Comparison of ENCODE assay signal across 14 mouse cellular contexts in the genomic region with DNA sequence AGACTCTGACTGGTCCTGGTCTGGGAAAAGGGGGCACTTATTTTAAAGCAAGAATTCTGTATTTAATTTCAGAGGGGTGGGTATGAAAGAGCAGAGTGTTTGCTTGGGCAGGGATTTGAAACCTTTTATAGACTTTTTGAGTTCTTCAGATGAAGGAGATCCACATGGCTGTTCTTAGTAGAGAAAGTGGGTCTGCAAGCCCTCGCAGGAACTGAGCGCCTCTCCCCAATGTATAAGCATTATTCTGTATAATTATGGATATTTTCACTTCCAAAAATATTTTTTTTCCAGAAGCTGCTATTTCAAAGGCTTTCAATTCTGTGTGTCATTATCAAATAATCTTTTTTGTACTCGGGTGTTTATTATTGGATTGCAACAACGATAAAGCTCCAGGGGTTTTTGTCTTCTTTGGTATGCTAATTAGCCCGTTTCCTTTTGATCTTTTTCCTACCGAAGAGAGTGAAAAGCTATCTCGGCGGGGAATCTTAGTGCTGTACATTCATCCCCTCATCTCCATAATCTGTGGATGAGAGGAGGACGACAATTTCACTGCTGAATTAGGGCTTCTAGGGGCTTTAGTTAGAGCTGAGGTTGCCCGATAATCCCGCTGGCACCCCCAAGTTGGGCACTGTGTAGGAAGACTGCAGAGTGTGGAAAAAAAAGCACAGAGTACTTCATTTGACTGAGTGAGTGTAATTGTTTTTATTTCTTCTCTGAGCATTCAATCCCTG.
DNase-seq lines count a peak whose midpoint lies in the region; ATAC-seq lines count a peak whose summit lies in the region.
"Had no signal": no experiment of that assay in that cellular context is flagged by ENCODE, and none has a peak within 500 bp of the region (broad histone marks: within the 10 kb centered on the region; RNA-seq: fewer than 3 reads in every experiment).

No protein-coding gene starts in this region.

- no peaks in the 10 kb centered on the region for H3K36me3 ChIP-seq in neural tube, embryonic 11.5 days (ENCODE audit: control insufficient read depth, insufficient read depth, low read length)
- H3K36me3 ChIP-seq in forebrain, embryonic 13.5 days (ENCODE audit: poor library complexity, severe bottlenecking), result no peaks in the 10 kb centered on the region
- H3K36me3 ChIP-seq in intestine, embryonic 16.5 days (ENCODE audit: control insufficient read depth, insufficient read depth, low read length), result no peaks in the 10 kb centered on the region
- H3K36me3 ChIP-seq: embryonic facial prominence, embryonic 15.5 days had no signal

- H3K27me3 ChIP-seq in neural tube, embryonic 11.5 days (ENCODE audit: control insufficient read depth, insufficient read depth, low read length), result no peaks in the 10 kb centered on the region
- no peaks in the 10 kb centered on the region for H3K27me3 ChIP-seq in forebrain, embryonic 13.5 days
- no peaks in the 10 kb centered on the region for H3K27me3 ChIP-seq in intestine, embryonic 16.5 days (replicated peaks; ENCODE audit: control insufficient read depth, insufficient read depth, low read length)
- H3K27me3 ChIP-seq: embryonic facial prominence, embryonic 15.5 days had no signal

- WGBS in neural tube, embryonic 11.5 days, result 7% methylated on average over 11 of the region's 11 CpGs
- WGBS in forebrain, embryonic 13.5 days, result under 1% methylated on average over 11 of the region's 11 CpGs
- WGBS in intestine, embryonic 16.5 days, result 20% methylated on average over 11 of the region's 11 CpGs

- no peak overlapping the region for H3K27ac ChIP-seq in neural tube, embryonic 11.5 days (ENCODE audit: low read depth, low read length)
- peak overlapping the region; percentile 11 for H3K27ac ChIP-seq in forebrain, embryonic 13.5 days
- H3K27ac ChIP-seq in intestine, embryonic 16.5 days (ENCODE audit: low read length), result no peak overlapping the region
- H3K27ac ChIP-seq: embryonic facial prominence, embryonic 15.5 days; kidney, postnatal 0 days had no signal

- no peak overlapping the region for H3K4me3 ChIP-seq in neural tube, embryonic 11.5 days (ENCODE audit: low read depth, low read length)
- H3K4me3 ChIP-seq in forebrain, embryonic 13.5 days, result no peak overlapping the region; the same call in none of the 2 replicates
- no peak overlapping the region for H3K4me3 ChIP-seq in intestine, embryonic 16.5 days (ENCODE audit: low read length)
- H3K4me3 ChIP-seq: embryonic facial prominence, embryonic 15.5 days had no signal

- H3K9ac ChIP-seq in neural tube, embryonic 11.5 days (ENCODE audit: low read length), result no peak overlapping the region
- no peak overlapping the region for H3K9ac ChIP-seq in forebrain, embryonic 13.5 days
- no peak overlapping the region for H3K9ac ChIP-seq in intestine, embryonic 16.5 days (ENCODE audit: low read depth, low read length)
- H3K9ac ChIP-seq: embryonic facial prominence, embryonic 15.5 days had no signal

- peak; percentile 15 for DNase-seq in neural tube, embryonic 11.5 days (ENCODE audit: low spot score)
- no peak for DNase-seq in neural tube, embryonic 10.5 days (ENCODE audit: extremely low spot score, low spot score)
- peak; percentile 30 for DNase-seq in mesoderm, embryonic 11.5 days (ENCODE audit: low read depth, low spot score)
- DNase-seq in urinary bladder, postnatal 36 days (ENCODE audit: low spot score in 2 of 2), result no peak
- no peak for DNase-seq in thymus, postnatal 25 days
- DNase-seq in lung, postnatal 4 days, result no peak
- DNase-seq: adrenal gland, postnatal 10 days; cerebellum, adult 2 months; heart, postnatal 14 days; lung, postnatal 14 days had no signal

- peak; percentile 39; the same call in 1 of the 2 replicates for ATAC-seq in neural tube, embryonic 11.5 days (ENCODE audit: insufficient read depth, low FRiP score, low TSS enrichment)
- ATAC-seq in forebrain, embryonic 13.5 days, result peak; percentile 55; the same call in 1 of the 2 replicates
- ATAC-seq in intestine, embryonic 16.5 days, result no peak

- peaks cover 6% of the 10 kb centered on the region for H3K4me1 ChIP-seq in neural tube, embryonic 11.5 days (ENCODE audit: control insufficient read depth, insufficient read depth, low read length)
- H3K4me1 ChIP-seq in forebrain, embryonic 13.5 days, result peaks cover 31% of the 10 kb centered on the region
- H3K4me1 ChIP-seq in intestine, embryonic 16.5 days (ENCODE audit: control insufficient read depth, insufficient read depth, low read length), result no peaks in the 10 kb centered on the region
- H3K4me1 ChIP-seq: embryonic facial prominence, embryonic 15.5 days had no signal

- H3K9me3 ChIP-seq in neural tube, embryonic 11.5 days (ENCODE audit: control insufficient read depth, low read length), result no peaks in the 10 kb centered on the region
- H3K9me3 ChIP-seq in forebrain, embryonic 13.5 days (replicated peaks), result no peaks in the 10 kb centered on the region
- no peaks in the 10 kb centered on the region for H3K9me3 ChIP-seq in intestine, embryonic 16.5 days (ENCODE audit: control insufficient read depth, low read length)
- H3K9me3 ChIP-seq: embryonic facial prominence, embryonic 15.5 days had no signal

- H3K4me2 ChIP-seq in neural tube, embryonic 11.5 days (ENCODE audit: low read depth), result no peak overlapping the region
- H3K4me2 ChIP-seq in forebrain, embryonic 13.5 days, result peak overlapping the region; percentile 39
- no peak overlapping the region for H3K4me2 ChIP-seq in intestine, embryonic 16.5 days (ENCODE audit: low read depth, low read length)
- H3K4me2 ChIP-seq: embryonic facial prominence, embryonic 15.5 days had no signal

Comparison
In these comparisons a context has a peak if more than half of its experiments do, and no peak if none do; other contexts are left out.
1. DNase-seq: peak in neural tube, embryonic 11.5 days (single experiment) and mesoderm, embryonic 11.5 days (single experiment); none in neural tube, embryonic 10.5 days (single experiment), urinary bladder, postnatal 36 days (0 of 2), thymus, postnatal 25 days (single experiment) and lung, postnatal 4 days (0 of 2).